Mouse (Mus musculus): ENCODE results near the gene Ehd1.
A peak's percentile ranks its signal among the peaks of the same experiment; 100 is the strongest.

DNA sequence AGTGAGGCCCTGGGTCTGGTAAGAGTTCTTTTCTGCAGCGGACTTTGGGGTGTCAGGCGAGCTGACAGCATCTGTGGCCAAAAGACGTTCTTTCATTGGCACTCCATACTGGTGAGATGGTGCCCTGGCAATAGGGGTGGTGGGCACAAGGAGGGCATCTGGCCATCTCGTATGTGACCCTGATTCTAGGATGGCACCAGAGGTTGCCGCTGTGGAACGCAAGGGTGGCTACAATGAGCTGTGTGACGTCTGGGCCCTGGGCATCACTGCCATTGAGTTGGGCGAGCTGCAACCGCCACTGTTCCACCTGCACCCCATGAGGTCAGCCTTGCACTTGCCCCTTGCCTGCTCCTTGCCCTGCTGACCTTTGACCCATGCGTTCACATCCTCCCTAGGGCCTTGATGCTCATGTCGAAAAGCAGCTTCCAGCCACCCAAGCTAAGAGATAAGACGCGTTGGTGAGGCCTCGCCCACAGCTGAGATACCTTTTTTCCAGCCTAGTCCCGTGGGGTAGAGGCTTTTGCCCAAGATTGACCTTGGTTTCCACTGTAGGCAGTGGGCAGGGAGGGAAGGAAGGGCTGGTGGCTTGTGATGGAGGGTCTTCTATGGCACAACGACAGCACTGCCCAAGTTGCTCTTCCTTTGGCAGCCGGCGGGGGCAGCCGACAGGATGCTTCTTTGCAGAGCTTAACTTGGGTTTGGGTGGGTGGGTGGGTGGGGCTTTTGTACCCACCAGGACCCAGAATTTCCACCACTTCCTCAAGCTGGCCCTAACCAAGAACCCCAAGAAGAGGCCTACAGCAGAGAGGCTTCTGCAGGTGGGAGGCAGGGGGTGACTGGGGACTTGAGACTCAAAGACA, 66.8 kb downstream of the Ehd1 start:
- TF ChIP-seq POLR2A (IDR thresholded peaks at IDR 0.05; ENCODE audit: low read depth, low read length), result no peak
- 0 out of 2 replicates have a peak, but pooled peaks have one; percentile 6 for TF ChIP-seq CTCF (IDR thresholded peaks at IDR 0.05; ENCODE audit: extremely low read depth, insufficient read depth, insufficient read length, insufficient replicate concordance)

Measured in spleen, adult 2 months (tissue).